ENCODE assay signal across 8 mouse cellular contexts in the genomic region with DNA sequence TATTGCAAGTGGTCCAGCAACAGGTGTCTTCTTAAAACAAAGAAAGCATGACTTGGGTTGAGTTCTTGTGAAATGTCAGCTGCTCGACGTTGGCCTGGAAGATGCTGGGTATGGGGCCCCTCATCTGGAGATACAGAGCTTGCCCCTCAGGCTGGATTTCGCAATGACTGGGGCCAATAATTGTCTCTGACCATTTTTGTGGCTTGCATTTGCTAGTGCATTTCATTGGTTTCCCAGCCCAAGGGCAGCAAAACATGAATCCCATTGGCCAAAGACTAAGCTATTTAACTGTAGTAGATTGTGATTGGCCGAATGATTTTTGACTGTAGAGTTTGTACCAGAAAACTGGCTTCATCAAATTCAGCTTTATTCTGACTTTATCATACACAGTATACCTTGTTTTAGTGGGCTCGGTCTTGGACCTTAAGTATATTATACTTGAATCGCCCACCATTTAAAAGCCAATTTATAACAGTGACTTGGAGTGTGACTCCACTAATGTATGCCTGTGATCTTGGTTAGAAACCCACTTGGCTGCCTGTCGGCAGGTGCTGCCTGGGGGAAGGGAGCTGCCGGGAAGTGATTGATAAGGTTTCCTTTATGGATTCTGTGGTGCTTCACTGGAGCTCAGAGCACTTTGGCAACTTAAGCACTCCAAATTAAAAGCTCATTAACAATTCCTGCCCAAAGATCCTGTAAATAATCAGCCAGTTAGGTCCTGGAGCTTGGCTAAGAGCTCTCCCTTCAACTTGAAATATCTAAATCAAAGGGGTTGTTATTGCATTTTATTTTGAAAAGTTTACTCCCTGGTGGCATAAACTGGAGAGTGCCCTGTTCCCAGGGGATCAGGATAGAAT. TPM values are rescaled to one million over a fixed set of nuclear protein-coding genes. Genes with fewer than 3 reads are reported as not detected.
A peak's percentile ranks its signal among the peaks of the same experiment; 100 is the strongest.
DNase-seq lines count a peak whose midpoint lies in the region; ATAC-seq and TF ChIP-seq lines count a peak whose summit lies in the region.

No protein-coding gene starts in this region.

- H3K9me3 ChIP-seq in hindbrain, embryonic 16.5 days (ENCODE audit: control insufficient read depth, low read length) = no peaks in the 10 kb centered on the region
- no peaks in the 10 kb centered on the region for H3K9me3 ChIP-seq in liver, embryonic 14.5 days (ENCODE audit: control insufficient read depth, low read length)

- peak overlapping the region; percentile 98 for H3K4me3 ChIP-seq in gastrocnemius, adult 2 months
- peak overlapping the region; percentile 97 for H3K4me3 ChIP-seq in hindbrain, embryonic 16.5 days (ENCODE audit: low read length)
- H3K4me3 ChIP-seq in liver, embryonic 14.5 days (ENCODE audit: insufficient read depth in 1 of 2, low read depth in 2 of 2, low read length in 2 of 2) = peak overlapping the region; percentile 57 to 79; a peak in 3 of 4 replicates

- intact Hi-C loops in gastrocnemius, adult 2 months (cut with DNase I) = loop anchor here (10.0 kb wide), 1 partner anchor 123 kb away; no protein-coding TSS in a partner anchor
- intact Hi-C loops in gastrocnemius, postnatal 14 days (cut with DNase I; ENCODE audit: low total_unique reads) = no loop called here

- H3K27ac ChIP-seq in gastrocnemius, adult 2 months = peak overlapping the region; percentile 91
- H3K27ac ChIP-seq in hindbrain, embryonic 16.5 days (ENCODE audit: low read depth, low read length) = no peak overlapping the region
- H3K27ac ChIP-seq in liver, embryonic 14.5 days = no peak overlapping the region

- H3K4me2 ChIP-seq in hindbrain, embryonic 16.5 days (ENCODE audit: low read length) = peak overlapping the region; percentile 59
- H3K4me2 ChIP-seq in liver, embryonic 14.5 days (ENCODE audit: low read depth) = peak overlapping the region; percentile 93

- WGBS in hindbrain, embryonic 16.5 days = 57% methylated on average over 8 of the region's 8 CpGs
- WGBS in liver, embryonic 14.5 days (ENCODE audit: insufficient replicate concordance) = 58% methylated on average over 8 of the region's 8 CpGs

- no peak overlapping the region for H3K9ac ChIP-seq in hindbrain, embryonic 16.5 days (ENCODE audit: low read depth, low read length)
- peak overlapping the region; percentile 67 for H3K9ac ChIP-seq in liver, embryonic 14.5 days (replicated peaks)

- no peak for DNase-seq in gastrocnemius, adult 2 months
- DNase-seq in gastrocnemius, postnatal 14 days = no peak
- DNase-seq in Patski (ENCODE audit: low read depth, low spot score) = no peak
- DNase-seq in liver, embryonic 14.5 days (ENCODE audit: low read depth in 3 of 3, low spot score in 3 of 3) = peak in 1 of 3 experiments; percentile 9
- no peak for DNase-seq in left cerebral cortex, adult 9 months (ENCODE audit: low spot score in 2 of 2)
- DNase-seq in thymus, postnatal 25 days = no peak
- DNase-seq in T-cell, adult 2 months (ENCODE audit: low spot score) = no peak

- TF ChIP-seq EP300 in liver, embryonic 14.5 days (IDR thresholded peaks at IDR 0.05; ENCODE audit: low read depth) = no peak

- CTCF ChIA-PET in Patski (lab: Charles Lee) = no interaction called here

- peak; percentile 37 for ATAC-seq in Patski
- no peak for ATAC-seq in hindbrain, embryonic 16.5 days
- no peak for ATAC-seq in liver, embryonic 14.5 days (ENCODE audit: insufficient read depth)

- TF ChIP-seq CTCF in gastrocnemius, adult 2 months (IDR thresholded peaks at IDR 0.05) = no peak
- no peak for TF ChIP-seq CTCF in Patski (IDR thresholded peaks at IDR 0.05)
- TF ChIP-seq CTCF in liver, embryonic 14.5 days (IDR thresholded peaks at IDR 0.05; ENCODE audit: low read depth) = no peak

- H3K36me3 ChIP-seq in hindbrain, embryonic 16.5 days (ENCODE audit: control insufficient read depth, insufficient read depth, low read length) = no peaks in the 10 kb centered on the region
- H3K36me3 ChIP-seq in liver, embryonic 14.5 days (replicated peaks; ENCODE audit: control insufficient read depth, insufficient read depth, low read depth) = no peaks in the 10 kb centered on the region

- POLR2A ChIA-PET in Patski (lab: Charles Lee) = interaction anchor here (0.6 to 1.2 kb wide), 3 partner anchors 35 to 218 kb away, joined by 3 to 5 read pairs (median 3); no protein-coding TSS in a partner anchor

- H3K27me3 ChIP-seq in Patski = no peaks in the 10 kb centered on the region
- H3K27me3 ChIP-seq in hindbrain, embryonic 16.5 days (replicated peaks; ENCODE audit: control insufficient read depth, insufficient read depth, low read length) = no peaks in the 10 kb centered on the region
- H3K27me3 ChIP-seq in liver, embryonic 14.5 days (ENCODE audit: control insufficient read depth, insufficient read depth, low read length) = no peaks in the 10 kb centered on the region

- H3K4me1 ChIP-seq in hindbrain, embryonic 16.5 days (ENCODE audit: control insufficient read depth, insufficient read depth, low read depth, low read length) = peaks cover 20% of the 10 kb centered on the region
- peaks cover 0 to 17% of the 10 kb centered on the region in 2 experiments for H3K4me1 ChIP-seq in liver, embryonic 14.5 days (replicated peaks; ENCODE audit: control insufficient read depth in 2 of 2, insufficient read depth in 2 of 2, low read length in 1 of 2)

- in situ Hi-C loops in Patski (cut with MboI; ENCODE audit: low pct_unique_long_range_greater_than_20kb) = no loop called here

RNA-seq across cellular contexts. Expression of a gene that starts 1.2 kb away (rescaled TPM):
- total RNA-seq in gastrocnemius, adult 2 months (2021) = 100 to 1,000 TPM in 1 of 2 experiments, 10 to 100 TPM in 1; 97.4 to 101 TPM
- 10 to 100 TPM; 68.6 to 70.8 TPM for total RNA-seq in gastrocnemius, postnatal 14 days (2021)
- 108 TPM for polyA plus RNA-seq in Patski (2021)
- 254 and 276 TPM in 2 replicates for polyA plus RNA-seq in hindbrain, embryonic 16.5 days (2015; fragmentation: Nextera tagmentation; extraction: Ambion mirVana)
- polyA plus RNA-seq in liver, embryonic 14.5 days (2012; rRNA removed) = 20.1 and 21.2 TPM in 2 replicates
- 29.4 and 29.8 TPM in 2 replicates for polyA plus RNA-seq in liver, embryonic 14.5 days (2014; fragmentation: Nextera tagmentation; extraction: Ambion mirVana)

RNA-seq across cellular contexts. Expression of a gene that starts 54.5 kb away (rescaled TPM):
- 10 to 100 TPM; 50.2 to 51.4 TPM for total RNA-seq in gastrocnemius, adult 2 months (2021)
- total RNA-seq in gastrocnemius, postnatal 14 days (2021) = 10 to 100 TPM; 38.0 to 38.5 TPM
- polyA plus RNA-seq in Patski (2021) = 49.2 TPM
- 109 and 114 TPM in 2 replicates for polyA plus RNA-seq in hindbrain, embryonic 16.5 days (2015; fragmentation: Nextera tagmentation; extraction: Ambion mirVana)
- polyA plus RNA-seq in liver, embryonic 14.5 days (2012; rRNA removed) = 29.0 and 29.1 TPM in 2 replicates
- 17.9 and 23.2 TPM in 2 replicates for polyA plus RNA-seq in liver, embryonic 14.5 days (2014; fragmentation: Nextera tagmentation; extraction: Ambion mirVana)
